Mouse (Mus musculus) cortical plate, adult 2 months (tissue): ENCODE measurements around the gene Prdm2. TPM values are rescaled to one million over a fixed set of nuclear protein-coding genes. Genes with fewer than 3 reads are reported as not detected.

Source experiments
- H3K27ac ChIP-seq: fragments of 200-500 bp; 2 replicates; pipeline ENCODE4 v1.5.1; 2012; ENCODE audit warnings: low read length, control low read depth, inconsistent platforms; ENCODE audit not compliant: insufficient read depth
- H3K4me1 ChIP-seq: fragments of 200-500 bp; 2 replicates; pipeline ENCODE4 v1.6.1; 2011; ENCODE audit warnings: low read length; ENCODE audit not compliant: control insufficient read depth, insufficient read depth
- H3K4me3 ChIP-seq: fragments of 200-500 bp; 2 replicates; pipeline ENCODE4 v1.5.1; 2011; ENCODE audit warnings: mild to moderate bottlenecking, low read length, control low read depth; ENCODE audit not compliant: insufficient read depth
- CTCF ChIP-seq: fragments of 200-500 bp; IDR thresholded peaks from 2 replicates; pipeline ENCODE4 v1.5.1; 2011; ENCODE audit warnings: mild to moderate bottlenecking, control low read depth, low read length; ENCODE audit not compliant: insufficient read depth; ENCODE audit errors: extremely low read depth
- POLR2A ChIP-seq: fragments of 200-500 bp; IDR thresholded peaks from 2 replicates; pipeline ENCODE4 v1.6.1; 2011; ENCODE audit warnings: mild to moderate bottlenecking, low read length, control low read depth; ENCODE audit not compliant: insufficient read depth; ENCODE audit errors: extremely low read depth
- polyA plus RNA-seq: library from polyadenylated mRNA; depleted of rRNA; stranded (reverse); fragments of >200 nt; gene quantifications from 2 replicates; pipeline ENCODE4 v1.2.3, GENCODE M21; 2012

The Prdm2 gene
- polyA plus RNA-seq, 1 experiment: 18.4 TPM

DNA sequence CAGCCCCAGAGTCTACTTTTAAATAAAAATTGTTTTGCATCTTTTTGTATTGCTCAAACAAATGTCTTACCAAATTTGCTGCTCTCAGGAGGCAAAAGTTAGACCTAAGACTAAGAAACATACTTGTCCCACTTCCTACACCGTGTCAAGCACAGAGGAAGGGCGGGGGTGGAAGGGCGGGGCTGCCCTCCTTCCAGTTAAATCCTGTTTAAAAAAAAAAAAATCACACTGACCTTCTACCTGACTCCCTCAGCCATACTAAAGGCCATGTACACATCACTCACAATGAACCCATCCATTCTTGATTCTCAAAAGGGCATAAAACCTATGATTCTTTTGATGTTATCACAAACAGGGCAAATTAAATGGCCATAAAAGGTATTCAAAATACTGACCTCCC, 71.9 kb downstream of the Prdm2 start:
- TF ChIP-seq POLR2A: no peak
- Histone ChIP-seq H3K4me3 (no peak overlapping the region), H3K4me1 (peaks cover 10% of the 10 kb centered on the region), H3K27ac (no peak overlapping the region)

GRCm38 (mm10) chr4:143132433-143132832, 80.4 kb downstream of the Prdm2 start:
- Histone ChIP-seq H3K27ac (no peak overlapping the region), H3K4me3 (no peak overlapping the region), H3K4me1 (peaks cover 6% of the 10 kb centered on the region; the same call in 1 of the 2 replicates)
- TF ChIP-seq CTCF (no peak), POLR2A (no peak)

DNA sequence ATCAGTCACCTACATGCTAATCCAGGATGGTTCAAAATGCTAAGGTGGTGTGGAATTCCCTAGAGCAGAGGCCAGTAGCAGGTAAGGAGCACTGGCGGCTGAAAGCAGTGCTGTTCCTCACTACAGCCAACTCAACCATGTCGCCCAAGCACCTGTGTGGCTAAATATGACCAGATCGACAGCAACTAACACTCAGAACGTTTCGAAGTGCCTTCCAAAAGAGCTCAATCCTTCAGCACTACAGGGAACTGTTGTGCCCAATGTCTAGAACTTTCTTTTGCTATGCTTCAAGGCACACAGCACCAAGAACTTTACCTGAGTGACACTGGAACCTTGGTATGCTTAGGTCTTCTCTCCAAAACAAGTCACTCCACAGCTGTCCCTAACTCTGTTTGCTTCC, 82.4 kb downstream of the Prdm2 start:
- H3K4me1 ChIP-seq: peaks cover 13% of the 10 kb centered on the region
- TF ChIP-seq POLR2A (no peak), CTCF (no peak)
- H3K4me3 ChIP-seq: no peak overlapping the region
- H3K27ac ChIP-seq: no peak overlapping the region

GRCm38 (mm10) chr4:143129261-143129760, 83.5 kb downstream of the Prdm2 start:
- TF ChIP-seq CTCF: no peak
- no peak for TF ChIP-seq POLR2A
- no peak overlapping the region for H3K27ac ChIP-seq

GRCm38 (mm10) chr4:143127171-143127570, 85.6 kb downstream of the Prdm2 start:
- no peak overlapping the region for H3K27ac ChIP-seq
- TF ChIP-seq POLR2A: no peak
- TF ChIP-seq CTCF: no peak
- H3K4me3 ChIP-seq: no peak overlapping the region
- peaks cover 12% of the 10 kb centered on the region for H3K4me1 ChIP-seq

More at GRCm38 (mm10) chr4:143129261-143129760, 83.5 kb downstream of the Prdm2 start:
- no peak overlapping the region for H3K4me3 ChIP-seq
- H3K4me1 ChIP-seq: peaks cover 14% of the 10 kb centered on the region

DNA sequence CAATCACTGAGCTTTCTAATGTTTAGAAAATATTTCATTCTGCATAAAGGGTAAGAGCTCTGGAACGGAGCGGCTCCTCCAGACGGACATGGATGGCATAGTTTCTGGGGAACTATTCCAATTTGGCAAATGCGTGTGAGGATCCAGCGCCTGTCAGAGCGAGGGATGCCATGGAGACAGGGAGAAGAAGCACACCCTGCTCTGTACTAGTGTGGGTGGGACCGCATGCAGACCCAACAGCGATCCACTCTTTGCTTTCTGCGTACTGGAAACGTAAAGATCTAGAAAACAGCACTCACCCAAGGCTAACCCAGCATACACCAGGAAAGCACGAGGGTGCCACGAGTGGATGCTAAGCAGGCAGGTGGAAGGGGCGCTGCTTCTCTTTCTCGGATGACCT, 86.3 kb downstream of the Prdm2 start:
- Histone ChIP-seq H3K4me3 (no peak overlapping the region), H3K4me1 (peaks cover 8% of the 10 kb centered on the region), H3K27ac (no peak overlapping the region)
- TF ChIP-seq POLR2A (no peak), CTCF (no peak)

DNA sequence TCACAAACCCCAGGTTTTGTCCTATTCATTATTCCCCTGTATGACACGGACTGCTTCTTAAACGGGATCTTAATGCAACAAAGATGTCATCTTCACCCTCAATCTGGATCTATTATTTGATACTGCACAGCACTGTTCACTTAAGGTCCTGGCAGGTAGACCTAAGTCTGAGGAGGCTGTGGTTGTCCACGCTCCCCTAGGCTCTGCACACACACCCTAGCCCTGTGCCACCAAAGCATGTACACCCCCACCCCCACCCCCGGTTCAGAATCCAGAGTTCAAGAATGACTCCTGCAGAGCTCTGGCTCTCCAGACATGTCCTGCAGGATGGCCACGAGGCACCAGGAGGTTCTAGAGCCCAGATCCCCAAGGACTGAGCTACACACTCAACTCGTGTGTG, 87.5 kb downstream of the Prdm2 start:
- Histone ChIP-seq H3K4me3 (no peak overlapping the region), H3K27ac (no peak overlapping the region), H3K4me1 (peaks cover 8% of the 10 kb centered on the region)
- TF ChIP-seq CTCF (no peak), POLR2A (no peak)

DNA sequence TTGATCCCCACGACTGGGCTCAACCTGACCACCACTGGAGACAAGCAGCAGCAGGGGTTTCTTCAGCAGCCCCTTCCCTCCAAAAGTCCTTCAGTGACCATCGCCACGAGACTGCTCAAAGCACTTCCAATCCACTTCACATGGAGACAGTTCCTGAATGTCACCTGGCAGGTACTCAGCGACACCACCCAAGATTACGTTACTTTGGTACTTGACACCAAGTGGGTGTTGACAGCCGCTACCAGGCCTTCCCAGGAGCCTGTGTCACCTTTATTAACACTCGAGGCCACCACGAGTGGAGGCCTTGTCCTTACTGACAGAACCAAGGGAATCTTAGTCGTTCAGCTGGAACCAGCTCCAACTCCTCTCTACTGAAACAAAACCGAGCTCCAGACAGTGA, 89.8 kb downstream of the Prdm2 start:
- no peak for TF ChIP-seq CTCF
- TF ChIP-seq POLR2A: no peak

GRCm38 (mm10) chr4:143121174-143121573, 91.6 kb downstream of the Prdm2 start:
- no peak overlapping the region for H3K4me3 ChIP-seq
- H3K27ac ChIP-seq: no peak overlapping the region
- TF ChIP-seq POLR2A (no peak), CTCF (no peak)
- peaks cover 10% of the 10 kb centered on the region for H3K4me1 ChIP-seq

More for the DNA sequence above, 89.8 kb downstream of the Prdm2 start:
- Histone ChIP-seq H3K4me1 (peaks cover 15% of the 10 kb centered on the region), H3K27ac (no peak overlapping the region), H3K4me3 (no peak overlapping the region)

- peaks cover 8% of the 10 kb centered on the region for H3K4me1 ChIP-seq
- TF ChIP-seq POLR2A (no peak), CTCF (no peak)
- no peak overlapping the region for H3K4me3 ChIP-seq
- no peak overlapping the region for H3K27ac ChIP-seq
These were observed 92.8 kb downstream of the Prdm2 start for GRCm38 (mm10) chr4:143120008-143120407.

DNA sequence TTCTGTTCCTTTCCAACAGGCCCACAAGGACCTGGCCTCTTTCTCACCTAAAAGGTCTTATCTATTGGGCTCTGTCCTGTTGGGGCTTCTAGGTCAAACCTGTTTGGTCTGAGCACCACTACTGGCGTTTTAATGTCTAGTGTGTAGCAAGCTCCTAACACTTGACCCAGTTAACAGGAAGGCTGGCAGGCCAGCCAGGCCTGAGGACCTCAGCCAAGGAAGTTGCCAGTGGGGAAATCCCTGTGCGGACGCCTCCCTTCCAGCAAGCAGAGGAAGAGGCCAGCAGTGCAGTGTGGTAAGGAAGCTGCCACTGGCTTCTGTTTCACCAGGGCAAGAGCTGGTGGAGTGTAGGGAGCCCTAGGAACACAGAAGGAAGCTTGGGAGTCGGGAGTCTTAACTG, 94.0 kb downstream of the Prdm2 start:
- H3K27ac ChIP-seq: no peak overlapping the region

More for the DNA sequence above, 94.0 kb downstream of the Prdm2 start:
- TF ChIP-seq CTCF (no peak), POLR2A (no peak)
- Histone ChIP-seq H3K4me3 (no peak overlapping the region), H3K4me1 (peaks cover 8% of the 10 kb centered on the region)
